ENCODE assay signal across 6 mouse cellular contexts in the genomic region with DNA sequence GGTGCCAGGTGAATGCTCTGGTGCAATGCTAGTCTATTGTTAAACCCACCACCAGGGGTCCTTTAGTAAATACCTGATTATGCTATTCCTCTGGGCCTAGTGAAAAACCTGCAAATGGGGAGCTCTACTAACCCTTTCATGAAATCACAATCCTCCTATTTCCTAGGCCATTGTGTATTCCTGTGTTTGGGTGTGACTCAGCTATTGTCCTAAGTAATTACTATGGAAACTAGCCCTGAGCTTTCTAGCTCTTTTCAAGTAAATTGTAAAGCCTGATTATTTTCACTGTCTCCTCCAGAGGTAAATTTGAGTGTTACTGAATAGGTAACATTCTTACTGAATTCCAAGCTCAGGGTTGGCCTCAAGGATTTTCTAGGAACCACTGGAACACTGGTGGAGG.
DNase-seq lines count a peak whose midpoint lies in the region; TF ChIP-seq lines count a peak whose summit lies in the region.
"Not testable (repeated sequence)": the region's sequence is repeated elsewhere in the genome, so short reads cannot be mapped to it uniquely, and the experiment has no call there.

No protein-coding gene starts in this region.

- DNase-seq in ES-CJ7 (ENCODE audit: low read depth, low spot score), result peak; percentile 80
- DNase-seq in ES-E14 (ENCODE audit: low read depth, low spot score), result peak; percentile 37
- peak; percentile 4 for DNase-seq in MN1 (ENCODE audit: low spot score)
- peak; percentile 98 for DNase-seq in R1 (ENCODE audit: low read depth, low spot score)
- DNase-seq in ZHBTc4 (ENCODE audit: low read depth, low spot score), result peak; percentile 90

- not testable (repeated sequence) for H3K9me3 ChIP-seq in E14TG2a.4 (ENCODE audit: low read length); ES-E14 (ENCODE audit: control insufficient read depth, insufficient read depth, low read depth, low read length)

- not testable (repeated sequence) for H3K27me3 ChIP-seq in E14TG2a.4 (ENCODE audit: insufficient read depth, low read length)

- TF ChIP-seq CTCF in E14TG2a.4 (conservative IDR thresholded peaks at IDR 0.05; ENCODE audit: low read length), result peak; percentile 12; the same call in 1 of the 2 replicates

- not testable (repeated sequence) for H3K27ac ChIP-seq in ES-E14 (ENCODE audit: insufficient read depth, low read depth, low read length, poor library complexity, severe bottlenecking)

- not testable (repeated sequence) for H3K9ac ChIP-seq in ES-E14 (ENCODE audit: insufficient read depth, low read depth, low read length, poor library complexity, severe bottlenecking)

- H3K4me1 ChIP-seq in E14TG2a.4 (replicated peaks; ENCODE audit: low read depth, low read length), result peaks cover 26% of the 10 kb centered on the region
- not testable (repeated sequence) for H3K4me1 ChIP-seq in ES-E14 (ENCODE audit: control insufficient read depth in 2 of 2, insufficient read depth in 2 of 2, low read length in 2 of 2, poor library complexity in 1 of 2)

- not testable (repeated sequence) for H3K36me3 ChIP-seq in E14TG2a.4 (ENCODE audit: insufficient read depth, low read length); ES-E14 (ENCODE audit: control insufficient read depth, insufficient read depth, low read length, poor library complexity, severe bottlenecking)

- H3K4me3 ChIP-seq in E14TG2a.4 (replicated peaks; ENCODE audit: low read length); ES-E14 (ENCODE audit: insufficient read depth in 1 of 2, low read depth in 1 of 2, low read length in 2 of 2, poor library complexity in 1 of 2, severe bottlenecking in 1 of 2): not testable (repeated sequence)

- in situ Hi-C loops in ES-E14 (cut with MboI; ENCODE audit: low sequenced_read_pairs in 2 of 2, unreplicated experiment in 2 of 2), result not testable (repeated sequence)

Comparison
In these comparisons a context has a peak if more than half of its experiments do, and no peak if none do; other contexts are left out.
1. DNase-seq: peak in every context shown above with its lines; median percentile 98 in R1; 90 in ZHBTc4; 80 in ES-CJ7; 37 in ES-E14; 4 in MN1.